Mouse (Mus musculus) liver, embryonic 14.5 days (tissue): ENCODE data around the gene Prrg4.

Experiments used
- CTCF ChIP-seq: IDR thresholded peaks from 2 replicates; pipeline ENCODE4 v1.5.1; 2016; ENCODE audit warnings: antibody characterized with exemption, low read depth, control low read depth
- EP300 ChIP-seq: IDR thresholded peaks from 2 replicates; pipeline ENCODE4 v1.6.1; 2016; ENCODE audit warnings: antibody characterized with exemption, low read depth

- TF ChIP-seq CTCF, result no peak
- TF ChIP-seq EP300, result no peak
These were observed 29.1 kb upstream of the Prrg4 start for GRCm38 (mm10) chr2:104878794-104879193.
